In genomic region chr2:170601171-170601570, GRCm38 (mm10) we compare ENCODE assay signal across 33 mouse cellular contexts. TPM values are rescaled to one million over a fixed set of nuclear protein-coding genes. Genes with fewer than 3 reads are reported as not detected.
DNase-seq lines count a peak whose midpoint lies in the region; ATAC-seq and TF ChIP-seq lines count a peak whose summit lies in the region.
"Had no signal": no experiment of that assay in that cellular context is flagged by ENCODE, and none has a peak within 500 bp of the region (broad histone marks: within the 10 kb centered on the region; RNA-seq: fewer than 3 reads in every experiment).

No protein-coding gene starts in this region.

- H3K4me1 ChIP-seq in heart, postnatal 0 days (ENCODE audit: control insufficient read depth, insufficient read depth) = no peaks in the 10 kb centered on the region
- no peaks in the 10 kb centered on the region for H3K4me1 ChIP-seq in heart, embryonic 10.5 days
- H3K4me1 ChIP-seq in forebrain, embryonic 13.5 days = no peaks in the 10 kb centered on the region
- H3K4me1 ChIP-seq: forebrain, embryonic 15.5 days; liver, embryonic 15.5 days; midbrain, embryonic 13.5 days; stomach, embryonic 15.5 days had no signal

- H3K9ac ChIP-seq in heart, postnatal 0 days (replicated peaks; ENCODE audit: low read depth, low read length) = no peak overlapping the region
- H3K9ac ChIP-seq in forebrain, embryonic 13.5 days = no peak overlapping the region
- H3K9ac ChIP-seq: embryonic facial prominence, embryonic 13.5 days; forebrain, embryonic 15.5 days; hindbrain, embryonic 14.5 days; liver, embryonic 15.5 days; midbrain, embryonic 13.5 days; stomach, embryonic 15.5 days had no signal

- no peaks in the 10 kb centered on the region for H3K36me3 ChIP-seq in heart, postnatal 0 days (replicated peaks; ENCODE audit: control insufficient read depth, insufficient read depth, low read length)
- H3K36me3 ChIP-seq in heart, embryonic 10.5 days = no peaks in the 10 kb centered on the region
- H3K36me3 ChIP-seq in forebrain, embryonic 13.5 days (ENCODE audit: poor library complexity, severe bottlenecking) = no peaks in the 10 kb centered on the region
- H3K36me3 ChIP-seq: embryonic facial prominence, embryonic 13.5 days; forebrain, embryonic 15.5 days; G1E; liver, embryonic 15.5 days; midbrain, embryonic 13.5 days; stomach, embryonic 15.5 days had no signal

- no peak for ATAC-seq in heart, postnatal 0 days (ENCODE audit: insufficient read depth, low read depth)
- ATAC-seq in forebrain, embryonic 13.5 days = no peak
- ATAC-seq: forebrain, embryonic 15.5 days; midbrain, embryonic 13.5 days had no signal

- TF ChIP-seq CTCF in heart, postnatal 0 days (IDR thresholded peaks at IDR 0.05; ENCODE audit: low read depth) = 0 out of 2 replicates have a peak, but pooled peaks have one; percentile 12
- peak; percentile 12; the same call in 1 of the 2 replicates for TF ChIP-seq CTCF in brain, embryonic 14.5 days (IDR thresholded peaks at IDR 0.05; ENCODE audit: borderline replicate concordance, extremely low read depth, insufficient read depth, insufficient read length)

- 0 out of 2 replicates have a peak, but pooled peaks cover 3% of the 10 kb centered on the region for H3K9me3 ChIP-seq in heart, postnatal 0 days (replicated peaks; ENCODE audit: control insufficient read depth, low read length)
- H3K9me3 ChIP-seq in heart, embryonic 10.5 days = no peaks in the 10 kb centered on the region
- H3K9me3 ChIP-seq in forebrain, embryonic 13.5 days (replicated peaks) = no peaks in the 10 kb centered on the region
- H3K9me3 ChIP-seq: forebrain, embryonic 15.5 days; liver, embryonic 15.5 days; midbrain, embryonic 13.5 days; stomach, embryonic 15.5 days had no signal

- no peak for TF ChIP-seq POLR2A in brain, embryonic 14.5 days (IDR thresholded peaks at IDR 0.05; ENCODE audit: borderline replicate concordance, extremely low read depth, insufficient read depth, insufficient read length, poor library complexity, severe bottlenecking)

- no peak for TF ChIP-seq EP300 in heart, postnatal 0 days (IDR thresholded peaks at IDR 0.05; ENCODE audit: low read depth)

- no peak overlapping the region for H3K27ac ChIP-seq in heart, postnatal 0 days (ENCODE audit: low read depth)
- no peak overlapping the region for H3K27ac ChIP-seq in heart, embryonic 10.5 days
- H3K27ac ChIP-seq in forebrain, embryonic 13.5 days = no peak overlapping the region
- H3K27ac ChIP-seq: embryonic facial prominence, embryonic 13.5 days; forebrain, embryonic 15.5 days; hindbrain, embryonic 14.5 days; liver, embryonic 15.5 days; midbrain, embryonic 13.5 days; stomach, embryonic 15.5 days had no signal

- no peak overlapping the region for H3K4me3 ChIP-seq in heart, postnatal 0 days (ENCODE audit: low read depth, low read length)
- no peak overlapping the region for H3K4me3 ChIP-seq in heart, embryonic 10.5 days
- no peak overlapping the region for H3K4me3 ChIP-seq in forebrain, embryonic 13.5 days
- H3K4me3 ChIP-seq: embryonic facial prominence, embryonic 13.5 days; forebrain, embryonic 15.5 days; liver, embryonic 15.5 days; midbrain, embryonic 13.5 days; stomach, embryonic 15.5 days had no signal

- 75% methylated on average over 5 of the region's 5 CpGs for WGBS in heart, postnatal 0 days
- 76% methylated on average over 5 of the region's 5 CpGs for WGBS in heart, embryonic 10.5 days
- WGBS in forebrain, embryonic 13.5 days = 93% methylated on average over 5 of the region's 5 CpGs

- no peak for DNase-seq in heart, postnatal 0 days (ENCODE audit: low spot score)
- no peak for DNase-seq in heart, embryonic 10.5 days (ENCODE audit: low spot score)
- DNase-seq in 416B (ENCODE audit: low read depth) (peak; percentile 11), ES-CJ7 (ENCODE audit: low read depth, low spot score) (peak; percentile 83)
- DNase-seq in brain, embryonic 14.5 days (ENCODE audit: low read depth) = no peak
- no peak for DNase-seq in right cerebral cortex, postnatal 36 days (ENCODE audit: low spot score in 2 of 2)
- no peak for DNase-seq in layer of hippocampus, adult 11-12 months (ENCODE audit: low spot score)
- DNase-seq: adrenal gland, adult 2 months; cerebellum, adult 18-20 months; cerebellum, postnatal 36 days; heart, postnatal 14 days; kidney, adult 8-10 months; thymus, postnatal 36 days had no signal

- no peak overlapping the region for H3K4me2 ChIP-seq in heart, postnatal 0 days (ENCODE audit: low read depth, low read length)
- H3K4me2 ChIP-seq in forebrain, embryonic 13.5 days = no peak overlapping the region
- H3K4me2 ChIP-seq: embryonic facial prominence, embryonic 13.5 days; forebrain, embryonic 15.5 days; heart, embryonic 11.5 days; hindbrain, embryonic 14.5 days; liver, embryonic 15.5 days; midbrain, embryonic 13.5 days; stomach, embryonic 15.5 days had no signal

- H3K27me3 ChIP-seq in heart, postnatal 0 days (ENCODE audit: control insufficient read depth, insufficient read depth, low read length) = no peaks in the 10 kb centered on the region
- H3K27me3 ChIP-seq in heart, embryonic 10.5 days (ENCODE audit: insufficient read depth, poor library complexity, severe bottlenecking) = no peaks in the 10 kb centered on the region
- H3K27me3 ChIP-seq in forebrain, embryonic 13.5 days = no peaks in the 10 kb centered on the region
- H3K27me3 ChIP-seq: embryonic facial prominence, embryonic 13.5 days; forebrain, embryonic 15.5 days; liver, embryonic 15.5 days; midbrain, embryonic 13.5 days; stomach, embryonic 15.5 days had no signal

RNA-seq across cellular contexts. Expression of gene 4930470P17Rik, which starts 0.6 kb away (rescaled TPM):
- total RNA-seq in heart, postnatal 0 days (2014; rRNA removed; ENCODE audit: low replicate concordance) = not detected in 2 replicates
- not detected in 2 replicates for polyA plus RNA-seq in heart, postnatal 0 days (2015; fragmentation: Nextera tagmentation; extraction: Ambion mirVana)
- not detected in 2 replicates for polyA plus RNA-seq in heart, embryonic 10.5 days (2016; fragmentation: Nextera tagmentation; extraction: Ambion mirVana)
- not detected in 2 replicates for polyA plus RNA-seq in brain, embryonic 14.5 days (2012; rRNA removed)
- not detected in 2 replicates for polyA plus RNA-seq in forebrain, embryonic 13.5 days (2015; fragmentation: Nextera tagmentation; extraction: Ambion mirVana)
- total RNA-seq: adrenal gland, adult 2 months; G1E; gastrocnemius, adult 18-20 months; gastrocnemius, postnatal 4 days; heart, postnatal 14 days; layer of hippocampus, postnatal 14 days; left cerebral cortex, postnatal 14 days; megakaryocyte progenitor cell, adult 5-6 weeks had no signal
- polyA plus RNA-seq: adrenal gland, adult 2 months; C2C12; embryonic facial prominence, embryonic 13.5 days; forebrain, embryonic 15.5 days; G1E; heart, embryonic 11.5 days; intestine, embryonic 14.5 days; limb, embryonic 14.5 days; liver, embryonic 15.5 days; lung, embryonic 16.5 days; midbrain, embryonic 13.5 days; neural tube, embryonic 14.5 days; spleen, adult 2 months; stomach, embryonic 15.5 days had no signal

Comparison
In these comparisons a context has a peak if more than half of its experiments do, and no peak if none do; other contexts are left out.
1. DNase-seq: peak in 416B (single experiment) and ES-CJ7 (single experiment); none in heart, postnatal 0 days (single experiment), heart, embryonic 10.5 days (single experiment), brain, embryonic 14.5 days (single experiment), right cerebral cortex, postnatal 36 days (0 of 2) and layer of hippocampus, adult 11-12 months (single experiment).